Mouse (Mus musculus): ENCODE results near the gene Pfdn6. TPM values are rescaled to one million over a fixed set of nuclear protein-coding genes. Genes with fewer than 3 reads are reported as not detected.

Gene Pfdn6
- total RNA-seq, 4 experiments from 2014 or later: 68.7 to 93.1 (median 76.1) TPM

DNA sequence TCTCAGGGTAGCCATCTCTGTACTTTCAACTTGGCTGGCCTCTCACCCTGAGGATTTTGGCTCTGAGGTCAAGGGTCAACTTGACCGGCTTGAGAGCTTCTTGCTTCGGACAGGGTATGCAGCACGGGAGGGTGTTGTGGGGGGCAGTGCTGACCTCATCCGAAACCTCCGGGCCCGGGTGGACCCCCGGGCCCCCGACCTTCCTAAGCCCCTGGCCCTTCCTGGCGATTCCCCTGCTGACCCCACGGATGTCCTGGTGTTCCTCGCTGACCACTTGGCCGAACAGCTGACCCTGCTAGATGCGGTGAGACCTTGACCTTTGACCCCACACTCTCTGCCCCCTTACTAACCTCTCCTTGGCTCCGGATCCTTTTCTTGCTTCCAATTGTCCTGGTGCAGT lies 7.7 kb downstream of the Pfdn6 start:
- DNase-seq (ENCODE audit: low spot score in 2 of 2): no peak

DNA sequence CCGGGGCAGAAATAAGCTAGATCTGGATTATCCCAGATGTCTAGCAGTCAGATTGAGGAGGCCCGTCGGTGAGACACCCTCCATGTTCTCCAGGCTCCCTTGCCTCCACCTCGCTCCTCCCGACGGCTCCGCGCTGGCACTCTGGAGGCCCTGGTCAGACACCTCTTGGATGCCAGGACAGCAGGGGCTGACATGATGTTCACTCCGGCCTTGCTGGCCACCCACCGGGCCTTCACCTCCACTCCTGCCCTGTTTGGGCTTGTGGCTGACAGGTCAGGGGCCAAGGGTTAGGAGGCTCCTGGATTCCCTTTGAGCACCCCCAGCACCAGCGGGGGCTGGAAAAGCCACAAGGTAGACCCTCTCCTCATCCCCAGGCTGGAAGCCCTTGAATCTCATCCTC lies 8.2 kb downstream of the Pfdn6 start:
- DNase-seq (ENCODE audit: low spot score in 2 of 2): no peak

GRCm38 (mm10) chr17:33931159-33931866 lies 8.8 kb downstream of the Pfdn6 start:
- no peak for DNase-seq (ENCODE audit: low spot score in 2 of 2)

- DNase-seq (ENCODE audit: low spot score in 2 of 2): peak in 1 of 2 experiments; percentile 65
Measured at GRCm38 (mm10) chr17:33930280-33931158, 9.6 kb downstream of the Pfdn6 start.

DNA sequence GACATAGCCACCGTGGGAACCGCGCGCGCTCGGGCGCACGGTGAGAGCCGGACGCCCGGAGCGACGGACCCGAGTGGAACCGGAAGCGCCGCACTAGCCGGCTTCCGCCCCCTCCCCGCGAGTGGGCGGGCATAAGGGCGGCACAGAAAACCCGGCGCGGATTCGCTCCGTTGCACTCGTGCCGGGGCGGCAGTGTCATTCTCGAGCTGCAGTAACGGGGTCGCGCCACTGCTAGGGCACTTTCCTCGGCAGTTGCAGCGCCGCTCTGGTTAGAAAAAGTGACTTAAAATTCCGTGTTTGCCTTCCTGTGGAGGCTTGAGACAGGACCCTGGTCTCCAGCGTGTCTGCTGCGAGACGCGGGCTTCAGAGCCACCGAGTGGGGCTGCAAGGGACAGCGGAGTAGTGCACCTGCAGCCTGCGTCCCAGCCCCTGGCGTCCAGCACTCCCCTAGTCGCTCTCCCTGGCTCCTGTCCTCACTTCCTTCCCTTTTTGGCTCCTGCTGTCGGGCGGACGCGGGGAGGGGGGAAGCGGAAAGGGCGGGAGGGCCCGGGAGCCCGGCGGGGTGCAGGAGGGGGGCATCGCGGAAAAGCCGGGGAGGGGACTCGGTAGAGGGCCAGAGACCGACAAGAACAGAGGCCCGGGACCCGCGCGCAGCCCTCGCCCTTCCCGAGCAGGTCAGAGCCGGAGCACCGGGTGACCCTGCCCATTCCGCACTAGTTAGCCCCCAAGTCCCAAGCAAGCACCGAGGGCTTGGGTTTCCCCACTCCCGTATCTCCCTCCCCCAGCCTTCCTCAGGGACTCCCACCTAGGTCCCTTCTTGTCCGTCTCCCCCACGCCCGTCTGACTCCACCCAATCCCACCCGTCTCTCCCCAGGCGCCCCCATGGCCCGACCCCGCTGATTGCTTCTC lies 10.5 kb downstream of the Pfdn6 start, which contains the start of gene Rgl2:
Rgl2 (plus strand) TSS at position 173 of the 909 bp plus-strand sequence.
- peak in 1 of 2 experiments; percentile 90 for DNase-seq (ENCODE audit: low spot score in 2 of 2)

GRCm38 (mm10) chr17:33928251-33928947 lies 11.7 kb downstream of the Pfdn6 start:
- no peak for DNase-seq (ENCODE audit: low spot score in 2 of 2)

DNA sequence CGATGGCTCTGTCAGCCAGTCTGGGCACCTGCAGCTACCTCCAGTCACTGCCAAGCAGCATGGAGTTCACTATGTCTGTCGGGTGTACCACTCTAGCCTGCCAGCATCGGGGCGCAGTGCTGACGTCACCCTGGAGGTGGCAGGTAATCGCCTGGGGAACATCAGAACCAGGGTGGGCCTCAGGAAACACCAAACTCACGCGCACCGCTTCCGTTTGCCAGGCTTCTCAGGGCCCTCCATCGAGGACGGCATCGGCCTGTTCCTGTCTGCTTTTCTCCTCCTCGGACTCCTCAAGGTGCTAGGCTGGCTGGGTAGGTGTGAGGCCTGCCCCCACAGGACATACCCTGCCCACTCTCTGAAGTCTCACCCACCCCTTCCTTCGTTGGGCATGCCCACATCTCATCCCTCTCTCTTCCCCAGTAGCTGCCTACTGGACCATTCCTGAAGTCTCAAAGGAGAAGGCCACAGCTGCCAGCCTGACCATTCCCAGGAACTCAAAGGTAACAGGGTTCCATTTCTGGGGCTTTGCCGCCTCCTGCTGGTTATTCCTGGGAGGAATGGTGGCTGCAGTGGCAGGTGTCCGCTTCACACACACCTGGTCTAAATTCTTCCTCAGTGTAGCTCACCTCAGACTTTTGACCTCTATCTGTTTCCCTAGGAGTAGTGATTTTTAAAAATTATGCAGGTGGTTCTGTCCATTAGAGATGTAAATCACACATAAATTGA lies 13.8 kb downstream of the Pfdn6 start:
- DNase-seq (ENCODE audit: low spot score in 2 of 2): no peak

DNA sequence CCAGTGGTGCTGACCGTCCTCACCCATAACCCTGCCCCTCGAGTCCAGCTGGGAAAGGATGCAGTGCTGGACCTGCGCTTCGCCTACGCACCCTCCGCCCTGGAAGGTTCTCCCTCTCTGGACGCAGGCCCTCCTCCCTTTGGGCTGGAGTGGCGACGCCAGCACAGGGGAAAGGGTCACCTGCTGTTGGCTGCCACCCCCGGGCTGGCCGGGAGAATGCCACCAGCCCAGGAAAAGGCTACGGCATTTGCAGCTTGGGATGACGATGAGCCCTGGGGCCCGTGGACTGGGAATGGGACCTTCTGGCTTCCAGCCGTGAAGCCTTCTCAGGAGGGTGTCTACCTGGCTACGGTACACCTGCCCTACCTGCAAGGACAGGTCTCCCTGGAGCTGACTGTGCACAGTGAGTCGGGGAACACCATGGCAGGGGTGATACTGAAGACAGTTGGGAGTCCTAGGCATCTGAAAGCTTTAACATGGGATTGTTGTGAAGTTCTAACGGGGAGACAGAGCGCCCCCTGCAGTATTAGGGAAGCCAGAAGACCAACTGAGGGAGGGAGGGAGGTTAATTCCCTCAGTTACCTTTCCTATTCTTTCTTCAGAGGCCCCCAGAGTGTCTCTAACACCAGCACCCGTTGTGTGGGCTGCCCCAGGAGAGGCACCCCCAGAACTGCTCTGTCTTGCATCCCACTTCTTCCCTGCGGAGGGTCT lies 14.6 kb downstream of the Pfdn6 start:
- DNase-seq (ENCODE audit: low spot score in 2 of 2): no peak

DNA sequence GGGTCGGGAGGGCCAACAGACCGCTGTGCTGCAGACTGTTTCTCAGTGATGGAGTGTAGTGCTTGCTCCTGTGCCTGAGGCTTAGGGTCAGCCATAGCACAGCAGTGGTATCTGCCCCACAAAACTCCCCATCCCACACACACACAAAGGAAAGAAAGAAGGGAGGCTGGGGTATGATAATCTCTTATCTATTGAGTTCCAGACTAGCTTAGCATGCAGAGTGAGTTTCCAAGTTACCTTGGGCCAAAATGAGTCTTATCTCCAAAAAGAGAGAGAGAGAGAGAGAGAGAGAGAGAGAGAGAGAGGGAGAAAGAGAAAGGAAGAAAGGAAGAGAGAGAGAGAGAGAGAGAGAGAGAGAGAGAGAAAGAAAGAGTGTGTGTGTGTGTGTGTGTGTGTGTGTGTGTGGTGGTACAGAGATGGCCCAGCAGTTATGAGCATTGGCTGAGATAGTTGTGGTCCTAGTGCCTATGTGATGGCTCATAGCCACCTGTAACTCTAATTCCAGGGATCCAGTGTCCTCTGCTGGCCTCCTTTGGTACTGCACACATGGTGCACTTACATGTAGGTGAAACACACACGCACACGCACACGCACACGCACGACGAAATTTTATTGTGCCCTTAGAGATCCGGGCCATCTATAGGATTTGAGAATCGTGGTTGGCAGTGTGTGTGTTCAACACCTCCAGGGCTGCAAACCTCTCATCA lies 15.4 kb downstream of the Pfdn6 start:
- no peak for DNase-seq (ENCODE audit: low spot score in 2 of 2)

DNA sequence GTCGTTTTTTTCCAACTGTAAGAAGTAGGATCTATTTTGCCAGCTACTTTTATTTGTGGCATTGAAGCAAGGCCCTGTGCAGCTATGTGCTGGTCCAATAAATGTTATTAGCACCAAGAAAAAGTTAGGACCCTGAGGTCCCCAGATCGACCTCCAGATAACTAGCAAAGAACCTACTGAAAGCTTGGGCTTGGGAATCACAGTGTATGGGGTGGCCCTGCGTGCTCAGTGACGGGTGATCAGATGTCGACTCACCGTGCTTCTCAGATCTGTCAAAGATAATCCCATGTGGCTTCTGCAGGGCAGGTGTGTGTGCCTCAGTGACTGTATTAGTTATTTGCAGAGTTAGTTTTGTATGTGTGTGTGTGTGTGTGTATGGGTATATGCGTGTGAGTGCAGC lies 18.8 kb downstream of the Pfdn6 start:
- DNase-seq (ENCODE audit: low spot score in 2 of 2): no peak

DNA sequence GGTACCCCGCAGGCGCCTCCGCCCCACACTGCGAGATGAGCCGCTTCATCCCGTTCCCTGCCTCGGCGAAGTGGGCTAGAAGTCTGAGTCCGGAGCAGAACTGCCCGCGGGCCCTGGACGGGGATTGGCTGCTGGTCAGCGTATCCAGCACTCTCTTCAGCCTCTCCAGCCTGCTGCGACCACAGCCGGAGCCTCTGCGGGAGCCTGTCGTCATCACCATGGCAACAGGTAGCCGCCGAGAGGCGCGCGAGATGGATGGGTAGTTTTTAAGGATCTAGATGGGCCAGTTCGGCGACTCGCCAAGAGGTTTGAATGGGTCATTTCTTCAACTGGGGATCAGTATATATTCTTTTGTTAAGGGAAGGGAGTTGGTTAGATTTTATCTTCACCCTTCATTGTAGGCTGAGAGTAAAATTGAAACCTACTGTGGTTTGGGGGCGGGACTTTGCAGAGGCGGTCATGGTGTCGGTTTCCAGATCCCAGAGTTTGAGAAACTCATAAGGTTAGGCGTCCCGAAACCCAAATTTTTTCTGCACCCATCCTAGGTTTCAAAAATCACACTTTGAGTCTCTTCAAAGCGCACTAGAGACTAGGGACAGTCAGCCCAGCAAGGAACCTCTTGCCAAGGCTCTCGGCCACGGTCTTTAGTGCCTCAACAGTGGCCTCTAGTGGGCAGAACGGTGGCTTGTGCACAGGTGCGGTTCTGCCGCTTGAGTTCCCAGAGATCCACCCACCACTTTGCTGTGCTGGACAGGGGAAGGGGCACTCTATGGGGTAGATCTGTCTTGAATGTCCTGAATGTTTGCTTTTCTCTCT lies 19.7 kb downstream of the Pfdn6 start:
- DNase-seq (ENCODE audit: low spot score in 2 of 2): peak; percentile 69 to 79

- peak in 1 of 2 experiments; percentile 36 for DNase-seq (ENCODE audit: low spot score in 2 of 2)
Measured at GRCm38 (mm10) chr17:33919351-33920281, 20.5 kb downstream of the Pfdn6 start.

GRCm38 (mm10) chr17:33918293-33919203 lies 21.6 kb downstream of the Pfdn6 start:
- DNase-seq (ENCODE audit: low spot score in 2 of 2): no peak

DNA sequence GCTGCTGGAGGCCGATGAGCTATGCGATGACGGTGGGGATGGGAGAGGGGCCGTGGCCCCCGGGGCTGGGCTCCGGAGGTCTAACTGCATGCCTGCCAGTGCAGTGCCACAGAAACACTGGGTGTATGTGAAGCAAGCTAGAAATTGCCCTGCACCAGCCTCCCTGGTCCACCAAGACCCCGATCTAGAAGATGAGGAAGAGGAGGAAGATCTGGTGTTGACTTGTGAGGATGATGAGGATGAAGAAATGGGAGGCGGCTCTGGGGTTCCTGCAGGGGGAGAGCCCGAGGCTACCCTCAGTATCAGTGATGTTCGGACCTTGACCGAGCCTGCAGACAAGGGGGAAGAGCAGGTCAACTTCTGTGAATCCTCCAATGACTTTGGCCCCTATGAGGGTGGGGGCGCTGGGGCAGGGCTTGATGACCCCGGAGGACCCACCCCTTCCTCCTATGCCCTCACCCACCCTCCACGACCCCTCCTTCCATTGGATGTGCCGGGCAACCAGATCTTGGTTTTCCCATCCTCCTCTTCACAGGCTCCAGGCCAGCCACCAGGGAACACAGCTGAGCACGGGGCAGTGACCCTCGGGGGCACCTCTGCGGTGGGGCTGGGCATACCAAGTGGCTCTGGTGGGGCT lies 22.4 kb downstream of the Pfdn6 start:
- DNase-seq (ENCODE audit: low spot score in 2 of 2): no peak

All from layer of hippocampus, adult 8-10 months (tissue).